Mouse (Mus musculus): ENCODE measurements around the gene Aes. TPM values are rescaled to one million over a fixed set of nuclear protein-coding genes. Genes with fewer than 3 reads are reported as not detected.

Aes gene
- polyA plus RNA-seq, 2 experiments: 134 to 139 TPM

GRCm38 (mm10) chr10:81596611-81597010, 37.3 kb downstream of the Aes start:
- no peak overlapping the region for H3K9ac ChIP-seq (replicated peaks)
- H3K4me2 ChIP-seq (ENCODE audit: low read depth): peak overlapping the region; percentile 44
- no peak for ATAC-seq (ENCODE audit: insufficient read depth)
- H3K4me1 ChIP-seq (replicated peaks; ENCODE audit: control insufficient read depth in 2 of 2, insufficient read depth in 2 of 2, low read length in 1 of 2): peaks cover 15 to 32% of the 10 kb centered on the region in 2 experiments
- no peak for DNase-seq (ENCODE audit: low read depth in 3 of 3, low spot score in 3 of 3)
- H3K36me3 ChIP-seq (replicated peaks; ENCODE audit: control insufficient read depth, insufficient read depth, low read depth): no peaks in the 10 kb centered on the region
- 23% methylated on average over 10 of the region's 10 CpGs for WGBS (ENCODE audit: insufficient replicate concordance)
- peak overlapping the region in 1 of 2 experiments; percentile 27; a peak in 1 of 4 replicates for H3K4me3 ChIP-seq (ENCODE audit: insufficient read depth in 1 of 2, low read depth in 2 of 2, low read length in 2 of 2)
- peaks cover 15% of the 10 kb centered on the region for H3K27me3 ChIP-seq (ENCODE audit: control insufficient read depth, insufficient read depth, low read length)
- H3K9me3 ChIP-seq (ENCODE audit: control insufficient read depth, low read length): no peaks in the 10 kb centered on the region
- TF ChIP-seq CTCF (IDR thresholded peaks at IDR 0.05; ENCODE audit: low read depth) (no peak), EP300 (IDR thresholded peaks at IDR 0.05; ENCODE audit: low read depth) (no peak)
- H3K27ac ChIP-seq: no peak overlapping the region

- ATAC-seq (ENCODE audit: insufficient read depth) (no peak), DNase-seq (ENCODE audit: low read depth in 3 of 3, low spot score in 3 of 3) (no peak)
- Histone ChIP-seq H3K27me3 (ENCODE audit: control insufficient read depth, insufficient read depth, low read length) (peaks cover 15% of the 10 kb centered on the region), H3K36me3 (replicated peaks; ENCODE audit: control insufficient read depth, insufficient read depth, low read depth) (no peaks in the 10 kb centered on the region), H3K4me1 (replicated peaks; ENCODE audit: control insufficient read depth in 2 of 2, insufficient read depth in 2 of 2, low read length in 1 of 2) (peaks cover 16 to 36% of the 10 kb centered on the region in 2 experiments), H3K27ac (no peak overlapping the region), H3K9me3 (ENCODE audit: control insufficient read depth, low read length) (no peaks in the 10 kb centered on the region), H3K4me3 (ENCODE audit: insufficient read depth in 1 of 2, low read depth in 2 of 2, low read length in 2 of 2) (peak overlapping the region in 1 of 2 experiments; percentile 22; a peak in 1 of 4 replicates), H3K4me2 (ENCODE audit: low read depth) (peak overlapping the region; percentile 44), H3K9ac (replicated peaks) (no peak overlapping the region)
- 9% methylated on average over 12 of the region's 12 CpGs for WGBS (ENCODE audit: insufficient replicate concordance)
- no peak for TF ChIP-seq EP300 (IDR thresholded peaks at IDR 0.05; ENCODE audit: low read depth)
- TF ChIP-seq CTCF (IDR thresholded peaks at IDR 0.05; ENCODE audit: low read depth): no peak
These were observed 38.1 kb downstream of the Aes start for GRCm38 (mm10) chr10:81597137-81597950.

- no peak for ATAC-seq (ENCODE audit: insufficient read depth)
- Histone ChIP-seq H3K36me3 (replicated peaks; ENCODE audit: control insufficient read depth, insufficient read depth, low read depth) (no peaks in the 10 kb centered on the region), H3K27me3 (ENCODE audit: control insufficient read depth, insufficient read depth, low read length) (peaks cover 15% of the 10 kb centered on the region), H3K4me2 (ENCODE audit: low read depth) (no peak overlapping the region), H3K4me1 (replicated peaks; ENCODE audit: control insufficient read depth in 2 of 2, insufficient read depth in 2 of 2, low read length in 1 of 2) (peaks cover 16 to 43% of the 10 kb centered on the region in 2 experiments), H3K4me3 (ENCODE audit: insufficient read depth in 1 of 2, low read depth in 2 of 2, low read length in 2 of 2) (no peak overlapping the region), H3K9ac (replicated peaks) (no peak overlapping the region), H3K27ac (no peak overlapping the region), H3K9me3 (ENCODE audit: control insufficient read depth, low read length) (no peaks in the 10 kb centered on the region)
- DNase-seq (ENCODE audit: low read depth in 3 of 3, low spot score in 3 of 3): no peak
- TF ChIP-seq EP300 (IDR thresholded peaks at IDR 0.05; ENCODE audit: low read depth) (no peak), CTCF (IDR thresholded peaks at IDR 0.05; ENCODE audit: low read depth) (no peak)
- 37% methylated on average over 3 of the region's 3 CpGs for WGBS (ENCODE audit: insufficient replicate concordance)
These were observed 39.1 kb downstream of the Aes start for GRCm38 (mm10) chr10:81598342-81598741.

DNA sequence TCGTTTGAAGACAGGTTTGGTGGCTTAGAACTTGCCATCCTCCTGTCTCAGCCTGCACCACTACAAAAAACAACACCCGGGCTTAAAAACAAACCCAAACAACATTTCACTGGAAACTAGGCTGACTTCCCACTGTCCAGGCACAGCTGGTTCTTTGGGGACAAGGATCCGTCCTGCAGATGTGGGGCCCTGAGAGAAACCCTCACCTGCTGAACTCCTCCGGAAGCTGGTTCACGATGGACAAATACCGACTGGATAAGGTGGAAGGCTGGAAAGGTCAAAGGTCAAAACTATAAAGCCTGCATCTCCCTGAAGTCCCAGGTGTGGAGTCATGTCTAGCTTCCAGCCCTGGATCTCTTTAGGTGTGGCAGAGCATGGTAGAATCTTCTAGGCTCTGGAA, 39.6 kb downstream of the Aes start:
- H3K4me1 ChIP-seq (replicated peaks; ENCODE audit: control insufficient read depth in 2 of 2, insufficient read depth in 2 of 2, low read length in 1 of 2): peaks cover 16 to 43% of the 10 kb centered on the region in 2 experiments
- WGBS (ENCODE audit: insufficient replicate concordance): 44% methylated on average over 6 of the region's 6 CpGs
- no peaks in the 10 kb centered on the region for H3K9me3 ChIP-seq (ENCODE audit: control insufficient read depth, low read length)
- no peak overlapping the region for H3K9ac ChIP-seq (replicated peaks)
- no peaks in the 10 kb centered on the region for H3K36me3 ChIP-seq (replicated peaks; ENCODE audit: control insufficient read depth, insufficient read depth, low read depth)
- DNase-seq (ENCODE audit: low read depth in 3 of 3, low spot score in 3 of 3): no peak
- H3K4me2 ChIP-seq (ENCODE audit: low read depth): no peak overlapping the region
- no peak for TF ChIP-seq EP300 (IDR thresholded peaks at IDR 0.05; ENCODE audit: low read depth)
- TF ChIP-seq CTCF (IDR thresholded peaks at IDR 0.05; ENCODE audit: low read depth): no peak
- ATAC-seq (ENCODE audit: insufficient read depth): no peak
- no peak overlapping the region for H3K4me3 ChIP-seq (ENCODE audit: insufficient read depth in 1 of 2, low read depth in 2 of 2, low read length in 2 of 2)
- no peak overlapping the region for H3K27ac ChIP-seq
- H3K27me3 ChIP-seq (ENCODE audit: control insufficient read depth, insufficient read depth, low read length): peaks cover 15% of the 10 kb centered on the region

GRCm38 (mm10) chr10:81599630-81600029, 40.3 kb downstream of the Aes start:
- 63% methylated on average over 5 of the region's 5 CpGs for WGBS (ENCODE audit: insufficient replicate concordance)
- Histone ChIP-seq H3K9ac (replicated peaks) (no peak overlapping the region), H3K4me1 (replicated peaks; ENCODE audit: control insufficient read depth in 2 of 2, insufficient read depth in 2 of 2, low read length in 1 of 2) (peaks cover 18 to 44% of the 10 kb centered on the region in 2 experiments), H3K27ac (no peak overlapping the region), H3K4me3 (ENCODE audit: insufficient read depth in 1 of 2, low read depth in 2 of 2, low read length in 2 of 2) (no peak overlapping the region), H3K27me3 (ENCODE audit: control insufficient read depth, insufficient read depth, low read length) (peaks cover 15% of the 10 kb centered on the region), H3K36me3 (replicated peaks; ENCODE audit: control insufficient read depth, insufficient read depth, low read depth) (no peaks in the 10 kb centered on the region), H3K9me3 (ENCODE audit: control insufficient read depth, low read length) (no peaks in the 10 kb centered on the region), H3K4me2 (ENCODE audit: low read depth) (no peak overlapping the region)
- ATAC-seq (ENCODE audit: insufficient read depth) (no peak), DNase-seq (ENCODE audit: low read depth in 3 of 3, low spot score in 3 of 3) (no peak)
- TF ChIP-seq CTCF (IDR thresholded peaks at IDR 0.05; ENCODE audit: low read depth) (no peak), EP300 (IDR thresholded peaks at IDR 0.05; ENCODE audit: low read depth) (no peak)
